Mouse (Mus musculus) layer of hippocampus, postnatal 36 days (tissue): ENCODE measurements around the gene Ptprj. TPM values are rescaled to one million over a fixed set of nuclear protein-coding genes. Genes with fewer than 3 reads are reported as not detected.
"Not testable (repeated sequence)": the region's sequence is repeated elsewhere in the genome, so short reads cannot be mapped to it uniquely, and the experiment has no call there.

Source experiments
- DNase-seq, 2 experiments: peaks; one replicate each; pipeline ENCODE4 v3.0.0; 2022
- total RNA-seq, 2 experiments: library from RNA; stranded (reverse); gene quantifications; 2 replicates each; pipeline ENCODE4 v1.2.3; 2021

Gene Ptprj
- total RNA-seq, 2 experiments from 2014 or later: 114 to 131 TPM

DNA sequence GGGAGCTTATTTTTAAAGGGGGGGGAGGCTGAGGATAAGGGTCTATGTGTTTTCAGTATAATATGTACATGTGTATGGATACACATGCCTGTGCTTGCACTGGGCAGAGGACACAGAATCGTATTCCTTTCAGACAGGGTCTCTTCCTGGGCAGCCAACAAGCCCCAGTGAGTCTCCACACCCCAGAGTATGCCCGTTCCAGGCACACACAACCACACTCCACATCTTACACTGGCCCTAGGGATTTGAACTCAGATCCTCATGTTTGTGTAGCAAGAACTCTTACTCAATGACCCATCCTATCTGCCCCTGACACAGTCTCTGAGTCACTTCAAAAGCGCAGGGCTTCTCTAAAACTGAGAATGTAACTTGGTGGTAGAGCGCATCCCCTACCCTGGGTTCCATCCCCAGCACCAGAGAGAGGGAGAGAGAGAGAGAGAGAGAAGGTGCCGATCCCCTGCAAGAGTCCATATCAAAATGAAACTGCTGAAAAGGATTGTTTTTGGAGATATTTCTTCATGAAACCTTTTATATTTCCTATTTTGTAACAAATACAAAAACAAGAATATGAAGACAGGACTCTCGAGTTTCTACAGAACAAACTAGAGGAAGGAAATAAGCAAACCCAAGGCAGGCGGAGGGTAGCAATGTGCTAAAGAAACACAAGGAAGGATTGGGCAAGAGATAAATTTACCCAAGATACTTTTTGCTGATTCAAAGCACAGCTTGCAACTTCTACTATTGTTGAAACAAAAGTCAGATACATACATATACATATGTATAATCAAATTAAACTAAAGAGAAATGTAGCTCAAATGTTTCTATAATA lies 2.8 kb downstream of the Ptprj start:
- no peak for DNase-seq

DNA sequence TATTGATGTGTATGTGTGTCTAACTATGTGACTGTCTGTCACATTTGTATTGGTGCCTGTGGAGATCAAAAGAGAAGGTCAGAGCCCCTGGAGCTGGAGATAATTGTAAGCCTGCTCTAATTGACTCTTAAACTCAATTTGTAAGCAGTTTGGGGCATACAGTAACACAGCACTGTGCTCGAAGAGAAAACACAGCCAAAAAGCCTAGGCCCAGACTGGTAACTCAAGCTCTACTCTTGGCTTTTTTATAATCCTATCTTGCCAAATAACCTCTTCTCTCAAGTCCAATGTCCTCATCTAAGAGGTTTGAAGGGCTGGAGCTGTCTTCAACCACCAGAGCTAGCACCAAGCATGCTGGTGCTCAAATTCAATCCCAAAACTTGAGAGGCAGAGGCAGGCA lies 3.5 kb downstream of the Ptprj start:
- no peak for DNase-seq

DNA sequence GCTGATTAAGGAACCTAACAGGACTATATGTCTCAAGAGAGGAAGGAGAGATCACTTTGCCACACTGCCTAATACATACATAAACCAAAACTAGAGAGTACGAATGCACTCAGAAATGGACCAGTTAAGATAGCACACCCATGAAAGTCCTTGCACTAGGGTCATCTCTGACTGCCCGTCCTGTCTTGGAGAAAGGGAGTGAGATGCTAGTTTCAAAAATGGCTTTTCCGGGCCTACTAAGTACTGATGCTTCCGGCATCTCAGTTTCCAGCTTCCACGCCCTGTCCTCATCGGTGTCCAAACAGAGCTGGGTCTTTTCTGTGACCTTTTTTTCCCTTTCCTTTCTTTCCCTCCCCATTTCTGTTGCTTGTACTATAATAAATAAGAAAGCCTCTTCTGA lies 4.0 kb downstream of the Ptprj start:
- DNase-seq: no peak

DNA sequence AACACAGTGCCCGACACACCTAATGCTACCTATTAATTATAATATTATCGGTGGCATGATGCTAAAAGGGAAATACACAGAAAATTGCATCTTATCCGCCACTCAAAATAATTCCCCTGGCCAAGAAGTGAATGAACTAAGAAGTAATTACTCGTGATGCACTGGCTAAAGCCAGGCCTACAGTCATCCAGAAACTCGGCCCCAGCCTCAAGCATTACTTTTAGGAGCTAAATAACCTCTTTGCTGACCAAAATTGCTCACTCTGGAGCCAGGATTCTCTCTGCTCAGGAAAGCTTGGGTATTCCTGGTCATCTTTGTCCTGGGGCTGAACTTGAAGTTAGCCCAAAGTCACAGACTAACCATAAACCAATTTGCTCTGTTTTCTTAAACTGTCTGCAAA lies 4.7 kb downstream of the Ptprj start:
- no peak for DNase-seq

DNA sequence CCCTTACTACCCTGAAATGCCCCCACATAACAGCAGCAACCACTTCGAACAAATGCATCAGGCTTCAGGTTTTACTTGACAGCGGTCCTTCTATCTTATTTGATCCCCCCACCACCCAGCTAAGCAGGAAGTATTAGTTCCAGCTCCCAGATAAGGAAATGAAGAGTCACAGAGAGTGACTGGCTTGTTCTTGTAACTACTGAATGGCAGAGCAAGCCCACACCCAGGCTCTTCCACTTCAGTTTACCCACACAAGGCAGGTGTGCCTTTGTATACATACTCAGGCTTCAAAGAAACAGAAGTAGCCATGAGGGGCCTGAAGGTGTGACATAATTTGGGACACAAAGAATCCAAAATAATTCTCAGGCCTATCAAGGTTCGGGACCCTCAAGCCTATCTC lies 5.3 kb downstream of the Ptprj start:
- DNase-seq: no peak

DNA sequence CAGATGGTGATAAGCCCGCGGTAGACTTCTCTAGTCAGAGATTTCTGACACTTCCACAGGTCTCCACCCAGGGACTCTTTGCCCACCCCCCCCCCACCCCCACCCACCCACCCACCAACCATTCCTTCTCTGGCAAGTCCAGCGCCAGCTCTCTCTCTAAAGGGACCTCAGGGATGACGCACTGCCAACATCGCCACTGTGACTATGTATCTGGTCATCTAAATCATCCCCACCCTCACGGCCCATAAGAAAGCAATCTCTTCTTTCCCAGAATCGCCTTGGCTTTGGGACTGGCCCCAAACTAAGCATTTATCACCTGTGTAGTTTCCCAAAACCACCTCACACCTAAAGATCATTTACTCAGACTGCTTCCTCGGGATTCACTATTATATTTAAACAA lies 5.9 kb downstream of the Ptprj start:
- no peak for DNase-seq

DNA sequence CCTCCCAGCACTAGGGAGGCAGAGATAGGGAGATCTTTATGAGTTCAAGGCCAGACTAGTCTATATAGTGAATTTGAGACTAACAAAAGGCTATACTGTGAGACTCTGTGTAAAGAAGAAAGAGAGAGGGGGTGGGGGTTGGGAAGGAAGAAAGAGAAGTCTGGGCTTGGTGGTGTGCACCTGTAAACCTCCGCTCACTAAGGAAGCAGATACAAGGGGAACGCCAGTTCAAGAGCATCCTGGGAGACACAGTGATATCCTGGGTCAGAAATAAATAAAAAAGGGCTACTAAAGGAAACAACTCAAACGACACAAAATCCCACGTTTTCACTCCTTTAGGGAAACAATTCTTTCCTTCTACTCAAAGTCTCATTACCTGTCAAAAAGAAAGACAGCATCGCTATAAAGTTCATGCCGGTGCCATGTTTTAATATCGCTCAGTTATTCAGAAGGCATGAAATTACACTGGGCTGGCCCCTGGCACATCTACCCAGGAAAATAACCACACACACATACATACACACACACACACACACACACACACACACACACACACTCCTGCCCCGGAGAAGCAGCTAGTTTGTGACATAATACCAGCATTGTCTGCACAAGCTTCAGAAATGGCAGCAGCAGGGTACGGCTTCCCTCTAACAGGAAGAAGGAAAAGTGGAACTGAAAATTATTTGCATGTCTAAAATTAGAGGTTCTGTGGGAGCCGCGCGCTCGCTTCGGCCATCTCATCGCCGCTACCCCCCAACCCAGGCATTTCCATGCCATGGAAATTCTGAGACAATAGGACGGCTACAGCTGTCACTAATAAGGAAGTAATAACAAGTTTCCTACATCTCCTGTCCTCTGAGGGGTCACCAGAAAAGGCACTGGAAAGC lies 6.6 kb downstream of the Ptprj start:
- DNase-seq: no peak

DNA sequence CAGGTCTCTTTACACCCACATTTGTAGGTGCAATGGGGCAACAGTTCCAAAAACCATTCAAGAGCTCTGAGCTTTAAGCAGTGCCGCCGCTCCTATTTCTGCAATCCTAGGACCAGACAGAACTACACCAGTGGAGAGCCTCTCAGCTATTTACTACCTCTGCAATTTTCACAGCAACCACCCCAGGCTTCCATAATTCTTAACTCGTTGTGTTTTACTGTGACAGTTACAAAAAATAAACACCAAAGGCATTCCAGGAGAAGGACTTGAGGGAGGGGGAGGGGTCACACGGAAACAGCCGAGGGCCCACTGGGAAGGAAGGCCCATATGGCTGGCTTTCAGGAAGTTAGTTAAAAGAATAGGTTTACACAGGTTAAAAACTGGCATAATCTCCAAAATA lies 8.3 kb downstream of the Ptprj start:
- DNase-seq: no peak

DNA sequence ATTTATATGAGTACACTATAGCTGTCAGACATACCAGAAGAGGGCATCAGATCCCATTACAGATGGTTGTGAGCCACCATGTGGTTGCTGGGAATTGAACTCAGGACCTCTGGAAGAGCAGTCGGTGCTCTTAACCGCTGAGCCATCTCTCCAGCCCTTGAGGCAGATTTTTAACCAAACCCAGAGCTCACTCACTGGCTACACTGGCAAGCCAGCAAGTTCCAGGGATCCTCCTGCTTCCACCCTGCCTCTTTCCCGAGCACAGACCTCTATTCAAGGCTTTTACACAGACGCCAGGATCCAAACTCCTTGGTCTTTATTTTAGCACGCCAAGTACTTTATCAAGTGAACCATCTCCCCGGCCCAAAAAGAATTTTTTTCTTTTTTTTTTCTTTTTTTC lies 9.0 kb downstream of the Ptprj start:
- DNase-seq: not testable (repeated sequence)

DNA sequence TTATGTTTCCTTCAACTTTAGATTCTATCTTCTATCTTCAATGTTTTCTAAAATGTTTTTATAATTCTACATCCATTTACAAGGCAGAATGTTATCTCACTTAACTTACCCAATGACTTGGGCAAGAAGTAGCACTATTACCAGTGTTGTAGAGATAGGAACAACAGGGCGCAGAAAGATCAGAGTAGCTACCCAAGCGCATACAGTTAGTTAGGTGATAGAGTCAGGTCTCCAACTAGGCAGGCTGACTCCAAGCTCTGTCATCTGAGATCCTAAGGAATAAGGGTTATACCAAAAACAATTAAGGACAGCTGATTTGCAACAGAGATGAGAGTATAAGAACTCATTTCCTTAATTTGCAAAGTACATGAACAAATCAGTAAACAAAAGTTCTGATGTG lies 9.6 kb downstream of the Ptprj start:
- no peak for DNase-seq

DNA sequence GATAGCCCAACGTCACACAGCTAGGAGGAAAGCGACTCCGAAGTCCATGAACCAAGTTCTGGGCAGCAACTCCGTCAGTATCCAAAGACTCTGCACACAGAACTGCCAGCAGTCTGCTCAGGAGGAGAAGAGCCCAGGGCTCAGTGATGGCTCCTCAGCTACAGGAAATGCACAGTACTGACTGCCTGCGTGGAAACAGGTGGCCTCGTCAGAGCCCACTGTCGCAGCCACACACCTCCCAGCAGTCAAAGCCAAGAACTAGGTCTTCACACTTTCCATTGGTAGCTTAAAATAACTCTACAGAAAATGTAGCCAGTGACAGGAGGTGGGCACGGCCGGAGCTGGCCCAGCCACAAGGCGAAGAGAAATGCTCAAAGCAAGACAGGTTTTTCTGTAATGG lies 10.2 kb downstream of the Ptprj start:
- no peak for DNase-seq

DNA sequence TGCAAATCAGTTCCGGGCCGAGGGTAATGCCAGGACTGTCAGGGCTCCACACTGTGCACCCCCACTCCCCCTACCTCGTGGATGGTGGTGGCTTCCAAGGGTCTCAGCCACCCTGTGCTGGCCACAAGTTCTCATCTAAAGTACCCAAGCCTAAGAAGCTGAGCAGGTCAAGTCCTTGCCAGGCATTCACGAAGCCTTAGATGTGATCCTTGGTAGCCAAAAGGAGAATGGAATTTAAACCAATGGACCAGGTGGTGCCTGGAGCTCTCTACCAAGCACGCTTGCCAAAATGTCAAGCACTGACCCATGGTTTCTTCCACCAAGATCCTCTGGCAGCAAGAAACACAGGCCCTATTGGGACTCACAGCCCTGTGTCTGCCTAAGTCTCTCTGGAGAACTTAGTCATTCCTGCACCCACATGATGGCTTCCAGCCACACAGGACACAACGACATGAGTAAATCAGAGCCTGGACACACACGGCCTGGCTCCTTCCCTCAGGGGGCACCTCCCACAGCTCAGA lies 11.4 kb downstream of the Ptprj start:
- no peak for DNase-seq

DNA sequence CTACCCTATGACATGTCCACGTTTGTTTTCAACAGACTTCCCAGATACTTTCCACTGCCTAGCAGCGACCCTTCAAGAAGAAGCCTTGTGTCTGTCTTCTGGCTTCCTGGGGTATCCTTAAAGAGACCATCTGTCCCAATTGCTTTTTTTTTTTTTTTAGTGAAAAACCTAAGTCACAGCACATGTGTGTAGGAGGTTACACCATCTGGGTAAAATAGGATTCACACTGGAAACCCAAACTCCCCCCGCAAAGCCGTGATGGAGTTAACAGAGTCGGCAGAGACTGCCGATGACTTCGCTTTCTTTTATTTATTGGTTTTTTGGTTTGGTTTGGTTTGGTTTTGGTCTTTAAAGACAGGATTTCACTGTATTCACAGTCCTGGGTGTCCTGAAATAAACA lies 12.4 kb downstream of the Ptprj start:
- DNase-seq: no peak

DNA sequence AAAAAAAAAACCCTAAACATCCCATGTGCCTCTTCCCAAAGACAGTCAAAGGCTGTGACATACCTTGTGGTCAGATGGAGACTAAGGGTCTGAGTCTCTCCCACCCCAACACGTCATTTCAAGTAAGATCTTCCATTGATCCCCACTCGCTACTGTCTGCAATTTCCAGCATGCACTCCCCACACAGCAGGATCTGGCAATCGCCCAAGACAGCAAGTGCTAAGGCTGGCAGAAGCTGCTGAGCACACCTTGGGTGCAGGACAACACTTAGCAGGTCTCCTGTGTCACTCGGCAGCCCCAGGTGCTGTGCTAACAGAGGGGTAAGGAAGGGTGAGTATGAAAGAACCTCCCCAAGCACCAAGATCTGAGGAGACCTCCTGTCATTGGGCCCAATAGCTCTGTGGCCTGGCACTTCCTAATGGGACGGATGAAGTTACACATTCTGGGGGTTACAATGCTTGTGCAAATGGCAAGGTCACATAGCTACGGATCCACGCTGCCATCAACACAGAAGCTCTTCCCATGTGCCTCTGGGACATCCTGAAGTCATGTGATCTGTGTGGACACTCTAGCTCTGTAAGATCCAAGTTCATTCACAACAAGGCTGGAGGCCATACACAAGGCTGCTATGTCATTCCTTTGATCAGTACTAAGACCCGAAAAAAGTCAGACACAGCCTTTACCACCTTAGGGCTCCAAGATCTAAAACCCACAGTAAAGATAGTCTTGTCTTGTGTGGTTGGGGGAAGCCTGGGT lies 13.5 kb downstream of the Ptprj start:
- DNase-seq: no peak

DNA sequence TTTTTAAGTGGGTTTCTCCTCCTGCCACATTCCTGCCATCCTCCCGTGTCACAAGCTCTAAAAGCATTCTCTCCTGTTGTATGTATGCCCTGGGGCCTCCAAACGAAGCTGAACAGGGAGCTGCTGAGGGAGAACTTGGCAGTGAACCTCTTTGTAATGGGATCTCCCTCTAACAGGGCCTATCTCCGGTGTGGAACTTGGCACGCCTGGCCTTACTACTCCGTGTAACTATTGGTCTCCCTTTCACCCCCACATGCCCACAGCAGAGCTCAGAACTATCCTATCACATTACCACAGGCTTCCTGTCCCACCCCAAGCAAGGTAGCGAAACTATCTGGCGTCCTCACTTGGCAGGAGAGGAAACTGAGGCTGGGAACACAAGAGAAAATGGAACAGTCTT lies 14.4 kb downstream of the Ptprj start:
- DNase-seq: no peak

DNA sequence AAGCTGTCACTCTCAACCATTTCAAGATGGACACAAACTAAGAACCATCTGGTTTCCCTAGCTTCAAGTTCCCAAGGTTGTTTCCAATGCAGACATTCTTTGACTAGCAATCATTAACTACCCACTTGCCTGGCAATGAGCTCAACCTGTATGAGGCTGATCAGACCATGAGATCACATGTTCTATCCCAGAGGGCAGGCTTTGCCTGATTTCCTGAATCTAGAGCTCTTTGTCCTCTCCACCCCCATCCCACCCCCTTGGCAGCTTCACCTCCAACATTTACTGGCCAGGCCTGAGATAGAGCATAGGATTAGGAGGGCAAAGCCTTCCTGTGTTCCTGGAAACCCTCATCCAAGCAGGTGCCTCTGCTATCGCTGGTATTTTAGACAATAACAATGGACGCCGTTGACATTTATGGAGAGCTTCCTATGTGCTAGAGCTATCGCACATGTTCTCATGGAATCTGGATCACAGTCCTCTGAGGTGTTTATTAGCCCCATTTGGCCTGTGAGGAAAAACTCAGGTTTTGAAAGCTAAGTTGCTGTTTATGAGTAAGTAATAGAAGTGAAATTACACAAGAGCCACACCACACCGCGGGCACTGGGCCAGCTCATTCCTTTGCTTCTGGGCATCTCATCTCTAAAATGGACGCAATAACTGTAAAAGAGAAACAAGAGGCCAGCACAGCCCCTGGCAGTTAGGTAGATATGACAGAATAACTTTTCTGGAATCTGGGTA lies 15.1 kb downstream of the Ptprj start:
- no peak for DNase-seq

DNA sequence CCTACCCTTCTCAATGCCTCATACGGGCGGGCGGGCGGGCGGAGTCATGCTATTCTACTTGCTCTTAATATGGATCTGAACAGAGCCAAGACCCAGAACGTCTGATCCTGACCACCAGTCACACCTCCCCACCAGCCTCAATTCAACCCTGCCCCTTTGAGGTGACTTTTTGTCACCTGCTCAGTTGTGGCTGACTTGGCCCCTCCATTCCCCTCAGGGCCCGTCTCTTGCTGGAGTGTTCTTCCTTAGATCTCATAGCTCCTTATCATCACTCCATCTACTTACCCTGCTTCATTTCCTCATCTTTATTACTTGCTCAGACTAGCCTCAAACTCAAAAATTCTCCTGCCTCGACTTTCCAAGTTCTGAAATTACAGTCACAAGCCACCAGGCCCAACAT lies 15.9 kb downstream of the Ptprj start:
- no peak for DNase-seq

DNA sequence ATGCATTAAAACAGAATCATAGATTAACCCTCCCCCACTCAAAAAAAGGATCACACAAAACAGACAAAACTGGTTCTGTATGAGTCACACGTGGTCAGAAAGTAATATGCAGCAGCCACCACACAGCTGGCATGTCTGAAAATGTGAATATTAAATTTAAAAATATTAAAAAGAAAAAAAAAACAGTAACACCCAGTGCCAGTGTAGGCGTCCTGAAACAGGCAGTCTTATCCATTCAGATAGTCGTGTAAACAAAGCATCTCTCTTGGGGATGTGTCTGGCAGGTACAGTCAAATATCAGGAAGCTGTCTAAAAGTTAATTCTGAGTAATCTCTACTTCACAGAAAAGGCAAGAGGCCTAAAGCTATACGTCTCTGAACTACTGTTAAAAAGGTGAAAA lies 17.3 kb downstream of the Ptprj start:
- DNase-seq: no peak

DNA sequence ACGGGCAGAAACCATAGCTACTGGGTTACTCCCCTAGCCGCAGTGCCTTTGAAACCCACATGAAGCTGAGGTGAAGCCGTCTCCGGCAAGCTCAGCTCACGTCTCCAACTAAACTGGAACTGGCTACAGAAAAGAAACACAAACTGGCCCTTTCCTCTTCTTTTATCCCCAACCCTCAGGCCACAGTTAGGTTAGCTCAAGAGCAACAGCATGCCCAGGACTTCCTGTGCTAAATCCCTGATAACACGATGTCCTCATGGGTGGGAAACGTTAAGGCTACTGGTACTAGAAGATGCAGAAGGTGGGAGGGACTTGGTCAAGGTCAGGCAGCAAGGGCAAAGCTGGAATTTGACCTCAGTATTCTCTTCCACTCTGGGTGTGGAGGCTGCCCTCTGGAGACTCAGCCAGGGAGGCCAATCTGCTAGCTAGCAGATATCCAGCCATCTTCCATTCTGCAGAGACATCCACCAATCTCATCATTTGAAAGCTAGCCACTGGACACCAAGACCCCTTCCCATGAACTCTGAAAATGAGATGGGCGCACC lies 18.2 kb downstream of the Ptprj start:
- DNase-seq: no peak

DNA sequence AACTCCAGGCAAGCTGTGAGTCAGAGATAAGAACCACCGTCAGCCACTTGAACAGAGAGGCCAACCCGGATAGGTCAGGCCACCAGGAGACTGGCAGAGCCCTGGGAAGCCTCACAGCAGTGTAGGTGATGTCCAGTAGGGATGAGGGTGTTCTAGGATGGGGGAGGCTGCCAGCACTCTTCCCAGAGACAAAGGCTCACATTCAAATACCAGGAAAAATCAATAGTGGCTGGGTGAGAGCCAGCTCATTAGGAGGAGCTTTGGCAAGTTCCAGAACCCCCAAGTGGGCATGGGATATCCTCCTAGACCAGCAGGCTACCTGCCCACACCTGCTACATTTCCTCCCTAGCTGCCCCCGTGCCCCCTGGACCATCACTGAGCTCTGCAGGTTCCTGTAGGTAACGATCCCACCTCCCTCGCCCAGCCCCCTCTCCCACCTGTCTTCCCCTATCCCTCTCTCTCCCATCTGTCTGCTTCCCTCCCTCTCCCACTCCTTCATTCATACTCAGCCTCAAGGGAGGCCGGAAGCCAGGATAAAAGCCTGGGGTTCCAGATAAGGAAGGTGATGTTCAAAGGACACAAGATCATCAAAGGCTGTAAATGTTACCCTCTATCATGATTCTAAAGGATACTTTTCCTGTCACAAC lies 20.1 kb downstream of the Ptprj start:
- peak in 1 of 2 experiments; percentile 34 for DNase-seq

DNA sequence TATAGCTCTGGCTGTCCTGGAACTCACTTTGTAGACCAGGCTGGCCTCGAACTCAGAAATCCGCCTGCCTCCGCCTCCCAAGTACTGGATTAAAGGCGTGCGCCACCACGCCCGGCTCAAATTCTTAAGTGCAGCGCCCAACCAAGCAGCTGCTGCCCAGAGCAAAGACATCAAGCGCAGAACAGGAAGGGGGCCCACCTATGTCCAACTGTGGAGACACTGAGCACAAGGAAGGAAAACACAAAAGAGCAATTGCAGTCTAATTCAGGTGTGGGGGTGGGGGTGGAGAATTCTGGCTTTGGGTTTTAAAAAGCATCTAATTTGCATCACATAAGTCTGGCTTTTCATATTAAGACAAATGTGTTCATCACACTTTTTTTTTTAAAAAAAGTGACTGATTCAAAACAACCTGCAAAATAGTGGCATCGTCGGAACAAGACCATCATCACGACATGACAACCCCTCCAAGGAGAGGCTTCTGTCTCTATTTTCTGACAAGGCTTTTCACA lies 20.7 kb downstream of the Ptprj start:
- no peak for DNase-seq
